Mouse (Mus musculus): ENCODE data around the gene Trip6. TPM values are rescaled to one million over a fixed set of nuclear protein-coding genes. Genes with fewer than 3 reads are reported as not detected.
"Not testable (repeated sequence)": the region's sequence is repeated elsewhere in the genome, so short reads cannot be mapped to it uniquely, and the experiment has no call there.

The Trip6 gene
- polyA plus RNA-seq, 1 experiment from 2014 or later, result 62.2 TPM

- Histone ChIP-seq H3K4me1 (peaks cover 62% of the 10 kb centered on the region), H3K27ac (peak overlapping the region; percentile 81), H3K27me3 (ENCODE audit: insufficient read depth, poor library complexity, severe bottlenecking) (peaks cover 61% of the 10 kb centered on the region), H3K36me3 (no peaks in the 10 kb centered on the region), H3K9me3 (no peaks in the 10 kb centered on the region), H3K4me3 (peak overlapping the region; percentile 64)
- DNase-seq (ENCODE audit: low spot score), result peak; percentile 95
- 36% methylated on average over 13 of the region's 13 CpGs for WGBS
Measured at GRCm38 (mm10) chr5:137289591-137290365, 24.4 kb downstream of the Trip6 start.

- 2% methylated on average over 25 of the region's 25 CpGs for WGBS
- peaks cover 57% of the 10 kb centered on the region for H3K4me1 ChIP-seq
- H3K27me3 ChIP-seq (ENCODE audit: insufficient read depth, poor library complexity, severe bottlenecking), result peaks cover 61% of the 10 kb centered on the region
- no peaks in the 10 kb centered on the region for H3K36me3 ChIP-seq
- peak overlapping the region; percentile 81 for H3K27ac ChIP-seq
- DNase-seq (ENCODE audit: low spot score), result peak; percentile 89
- H3K9me3 ChIP-seq, result no peaks in the 10 kb centered on the region
- peak overlapping the region; percentile 64 for H3K4me3 ChIP-seq
Measured at GRCm38 (mm10) chr5:137288999-137289470, 25.2 kb downstream of the Trip6 start.

GRCm38 (mm10) chr5:137287953-137288743, 26.1 kb downstream of the Trip6 start:
- peak overlapping the region; percentile 81 for H3K27ac ChIP-seq

GRCm38 (mm10) chr5:137287032-137287952, 26.9 kb downstream of the Trip6 start, which contains the start of gene Ache:
Gene Ache, plus strand, starts transcription at chr5:137287519.
- H3K4me1 ChIP-seq, result peaks cover 43% of the 10 kb centered on the region
- peak within 1 kb of the TSS; percentile 81 for H3K27ac ChIP-seq
- peak; percentile 90 for DNase-seq (ENCODE audit: low spot score)
- peaks cover 53% of the 10 kb centered on the region for H3K27me3 ChIP-seq (ENCODE audit: insufficient read depth, poor library complexity, severe bottlenecking)
- WGBS, result 2% methylated on average over 40 of the region's 40 CpGs
- H3K4me3 ChIP-seq, result peak within 1 kb of the TSS; percentile 64
- no peaks in the 10 kb centered on the region for H3K36me3 ChIP-seq
- no peaks in the 10 kb centered on the region for H3K9me3 ChIP-seq

More at GRCm38 (mm10) chr5:137287953-137288743, 26.1 kb downstream of the Trip6 start:
- DNase-seq (ENCODE audit: low spot score), result peak; percentile 83
- H3K4me1 ChIP-seq, result peaks cover 49% of the 10 kb centered on the region
- H3K4me3 ChIP-seq, result peak overlapping the region; percentile 64
- no peaks in the 10 kb centered on the region for H3K36me3 ChIP-seq
- H3K9me3 ChIP-seq, result no peaks in the 10 kb centered on the region
- peaks cover 61% of the 10 kb centered on the region for H3K27me3 ChIP-seq (ENCODE audit: insufficient read depth, poor library complexity, severe bottlenecking)
- WGBS, result under 1% methylated on average over 60 of the region's 65 CpGs

- H3K27ac ChIP-seq, result peak overlapping the region; percentile 81; the same call in 1 of the 2 replicates
- peaks cover 43% of the 10 kb centered on the region for H3K4me1 ChIP-seq
- under 1% methylated on average over 16 of the region's 16 CpGs for WGBS
- peaks cover 48% of the 10 kb centered on the region for H3K27me3 ChIP-seq (ENCODE audit: insufficient read depth, poor library complexity, severe bottlenecking)
- H3K36me3 ChIP-seq, result no peaks in the 10 kb centered on the region
- peak; percentile 96 for DNase-seq (ENCODE audit: low spot score)
- no peaks in the 10 kb centered on the region for H3K9me3 ChIP-seq
- peak overlapping the region; percentile 64 for H3K4me3 ChIP-seq
Measured at GRCm38 (mm10) chr5:137286655-137287031, 27.6 kb downstream of the Trip6 start.

- Histone ChIP-seq H3K27me3 (ENCODE audit: insufficient read depth, poor library complexity, severe bottlenecking) (peaks cover 42% of the 10 kb centered on the region), H3K36me3 (no peaks in the 10 kb centered on the region), H3K4me1 (peaks cover 43% of the 10 kb centered on the region), H3K27ac (no peak overlapping the region), H3K4me3 (no peak overlapping the region), H3K9me3 (no peaks in the 10 kb centered on the region)
- DNase-seq (ENCODE audit: low spot score), result no peak
- WGBS, result 57% methylated on average over 7 of the region's 7 CpGs
Measured at GRCm38 (mm10) chr5:137285986-137286385, 28.2 kb downstream of the Trip6 start.

- Histone ChIP-seq H3K4me3 (no peak overlapping the region), H3K9me3 (no peaks in the 10 kb centered on the region), H3K4me1 (peaks cover 37% of the 10 kb centered on the region), H3K36me3 (no peaks in the 10 kb centered on the region), H3K27ac (no peak overlapping the region), H3K27me3 (ENCODE audit: insufficient read depth, poor library complexity, severe bottlenecking) (peaks cover 32% of the 10 kb centered on the region)
- DNase-seq (ENCODE audit: low spot score), result no peak
- WGBS, result 60% methylated on average over 5 of the region's 5 CpGs
Measured at GRCm38 (mm10) chr5:137285045-137285444, 29.2 kb downstream of the Trip6 start.

GRCm38 (mm10) chr5:137284411-137284810, 29.8 kb downstream of the Trip6 start:
- not testable (repeated sequence) for DNase-seq (ENCODE audit: low spot score); H3K9me3 ChIP-seq; H3K4me3 ChIP-seq; H3K27ac ChIP-seq; H3K36me3 ChIP-seq
- Histone ChIP-seq H3K4me1 (peaks cover 31% of the 10 kb centered on the region), H3K27me3 (ENCODE audit: insufficient read depth, poor library complexity, severe bottlenecking) (peaks cover 26% of the 10 kb centered on the region)
- WGBS, result 79% methylated on average over 6 of the region's 6 CpGs

GRCm38 (mm10) chr5:137277360-137278342, 36.6 kb downstream of the Trip6 start:
- WGBS, result 59% methylated on average over 18 of the region's 18 CpGs
- H3K36me3 ChIP-seq, result no peaks in the 10 kb centered on the region
- DNase-seq (ENCODE audit: low spot score), result no peak

GRCm38 (mm10) chr5:137268131-137268910, 45.9 kb downstream of the Trip6 start:
- no peak for DNase-seq (ENCODE audit: low spot score)
- H3K27ac ChIP-seq, result no peak overlapping the region
- no peaks in the 10 kb centered on the region for H3K9me3 ChIP-seq
- H3K4me3 ChIP-seq, result peak overlapping the region; percentile 7; the same call in 1 of the 2 replicates
- 30% methylated on average over 16 of the region's 18 CpGs for WGBS
- H3K4me1 ChIP-seq, result peaks cover 6% of the 10 kb centered on the region; the same call in 1 of the 2 replicates
- no peaks in the 10 kb centered on the region for H3K36me3 ChIP-seq
- peaks cover 15% of the 10 kb centered on the region; the same call in 1 of the 2 replicates for H3K27me3 ChIP-seq (ENCODE audit: insufficient read depth, poor library complexity, severe bottlenecking)

More at GRCm38 (mm10) chr5:137277360-137278342, 36.6 kb downstream of the Trip6 start:
- Histone ChIP-seq H3K4me3 (no peak overlapping the region), H3K27me3 (ENCODE audit: insufficient read depth, poor library complexity, severe bottlenecking) (no peaks in the 10 kb centered on the region), H3K9me3 (0 out of 2 replicates have a peak, but pooled peaks cover 4% of the 10 kb centered on the region), H3K27ac (no peak overlapping the region), H3K4me1 (no peaks in the 10 kb centered on the region)
